Comparison of ENCODE assay signal across 8 mouse cellular contexts in the genomic region with DNA sequence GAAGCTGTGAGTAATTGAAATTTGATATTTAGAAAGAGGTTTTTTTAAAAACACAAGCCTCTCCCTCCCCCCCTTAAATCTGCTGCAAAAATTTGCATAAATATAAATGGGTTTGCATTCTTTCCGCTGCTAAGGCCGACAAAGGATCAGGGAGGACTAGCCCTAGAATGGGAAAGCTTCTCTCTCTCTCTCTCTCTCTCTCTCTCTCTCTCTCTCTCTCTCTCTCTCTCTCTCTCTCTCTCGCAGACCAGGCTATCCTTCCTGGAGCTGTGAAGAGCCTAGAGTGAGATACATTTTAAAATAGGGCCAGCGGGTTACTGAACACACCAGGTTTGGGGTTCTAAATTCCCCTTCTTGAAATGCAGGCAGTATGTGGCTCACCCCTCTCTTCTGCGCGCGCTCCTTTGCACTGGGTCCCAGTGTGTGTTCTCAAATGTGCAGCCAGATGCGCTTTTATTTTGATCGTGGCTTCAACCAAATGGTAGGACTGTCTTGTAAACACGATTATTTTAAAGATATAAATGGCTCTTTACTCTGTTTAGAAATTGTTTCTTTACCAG.
DNase-seq lines count a peak whose midpoint lies in the region; ATAC-seq lines count a peak whose summit lies in the region.

No protein-coding gene starts in this region.

- peak overlapping the region; percentile 68 for H3K4me3 ChIP-seq in liver, embryonic 11.5 days (ENCODE audit: low read depth, low read length)

- H3K9ac ChIP-seq in liver, embryonic 11.5 days (ENCODE audit: low read depth, low read length): peak overlapping the region; percentile 86

- H3K9me3 ChIP-seq in liver, embryonic 11.5 days (ENCODE audit: control insufficient read depth, low read length): no peaks in the 10 kb centered on the region

- H3K4me1 ChIP-seq in liver, embryonic 11.5 days (replicated peaks; ENCODE audit: control insufficient read depth, insufficient read depth, low read length): peaks cover 33% of the 10 kb centered on the region

- H3K36me3 ChIP-seq in liver, embryonic 11.5 days (ENCODE audit: control insufficient read depth, insufficient read depth, low read length): no peaks in the 10 kb centered on the region

- WGBS in liver, embryonic 11.5 days: under 1% methylated on average over 10 of the region's 10 CpGs

- DNase-seq in left cerebral cortex, adult 11 months (ENCODE audit: low spot score): peak; percentile 39
- DNase-seq in left cerebral cortex, adult 8-10 months (ENCODE audit: low spot score in 2 of 2): no peak
- peak; percentile 44 for DNase-seq in cerebellum, adult 9-11 months
- peak; percentile 54 for DNase-seq in kidney, adult 18-20 months
- peak; percentile 66 for DNase-seq in liver, embryonic 11.5 days (ENCODE audit: low spot score)
- DNase-seq in neural tube, embryonic 10.5 days (ENCODE audit: extremely low spot score, low spot score): peak; percentile 59
- peak; percentile 74 for DNase-seq in thymus, postnatal 0 days (ENCODE audit: low spot score)

- H3K27ac ChIP-seq in liver, embryonic 11.5 days (ENCODE audit: low read depth, low read length): peak overlapping the region; percentile 95

- ATAC-seq in granulocyte monocyte progenitor cell, adult 5-6 weeks (replicated peaks; ENCODE audit: poor library complexity, severe bottlenecking): peak; percentile 12
- ATAC-seq in liver, embryonic 11.5 days (replicated peaks; ENCODE audit: low FRiP score): peak; percentile 56

- peak overlapping the region; percentile 67 for H3K4me2 ChIP-seq in liver, embryonic 11.5 days

- no peaks in the 10 kb centered on the region for H3K27me3 ChIP-seq in liver, embryonic 11.5 days (replicated peaks; ENCODE audit: control insufficient read depth, insufficient read depth, low read length)

Comparison
In these comparisons a context has a peak if more than half of its experiments do, and no peak if none do; other contexts are left out.
1. DNase-seq: peak in left cerebral cortex, adult 11 months (single experiment), cerebellum, adult 9-11 months (single experiment), kidney, adult 18-20 months (single experiment), liver, embryonic 11.5 days (single experiment), neural tube, embryonic 10.5 days (single experiment) and thymus, postnatal 0 days (single experiment); none in left cerebral cortex, adult 8-10 months (0 of 2).